Mouse (Mus musculus): ENCODE results near the gene Nckap5.
A peak's percentile ranks its signal among the peaks of the same experiment; 100 is the strongest.

The Nckap5 gene

GRCm38 (mm10) chr1:126764201-126764600, 66.4 kb downstream of the Nckap5 start:
- no peak for DNase-seq

- no peak for DNase-seq
These were observed 67.4 kb downstream of the Nckap5 start for GRCm38 (mm10) chr1:126763192-126763591.

GRCm38 (mm10) chr1:126760386-126760785, 70.2 kb downstream of the Nckap5 start:
- no peak for DNase-seq

- DNase-seq, result no peak
These were observed 74.9 kb downstream of the Nckap5 start for GRCm38 (mm10) chr1:126755682-126756081.

- no peak for DNase-seq
These were observed 77.0 kb downstream of the Nckap5 start for GRCm38 (mm10) chr1:126753611-126754010.

GRCm38 (mm10) chr1:126752247-126753037, 78.2 kb downstream of the Nckap5 start:
- DNase-seq, result no peak

- DNase-seq, result no peak
These were observed 79.5 kb downstream of the Nckap5 start for GRCm38 (mm10) chr1:126751137-126751536.

- DNase-seq, result no peak
These were observed 80.4 kb downstream of the Nckap5 start for GRCm38 (mm10) chr1:126750156-126750555.

- DNase-seq, result no peak
These were observed 82.7 kb downstream of the Nckap5 start for GRCm38 (mm10) chr1:126747914-126748313.

- DNase-seq, result no peak
These were observed 85.0 kb downstream of the Nckap5 start for GRCm38 (mm10) chr1:126745482-126746136.

GRCm38 (mm10) chr1:126744631-126745305, 85.8 kb downstream of the Nckap5 start:
- DNase-seq, result no peak

- DNase-seq, result no peak
These were observed 92.3 kb downstream of the Nckap5 start for GRCm38 (mm10) chr1:126738291-126738640.

- DNase-seq, result peak; percentile 11 to 14
These were observed 92.9 kb downstream of the Nckap5 start for GRCm38 (mm10) chr1:126737554-126738290.

GRCm38 (mm10) chr1:126731691-126732090, 98.9 kb downstream of the Nckap5 start:
- DNase-seq, result no peak

GRCm38 (mm10) chr1:126726400-126727055, 104.1 kb downstream of the Nckap5 start:
- DNase-seq, result peak; percentile 8 to 12

- DNase-seq, result no peak
These were observed 104.8 kb downstream of the Nckap5 start for GRCm38 (mm10) chr1:126725628-126726367.

GRCm38 (mm10) chr1:126721917-126722316, 108.7 kb downstream of the Nckap5 start:
- no peak for DNase-seq

- DNase-seq, result no peak
These were observed 110.8 kb downstream of the Nckap5 start for GRCm38 (mm10) chr1:126719733-126720348.

- DNase-seq, result no peak
These were observed 124.0 kb downstream of the Nckap5 start for GRCm38 (mm10) chr1:126706611-126707010.

GRCm38 (mm10) chr1:126700978-126701320, 129.7 kb downstream of the Nckap5 start:
- no peak for DNase-seq
